Mouse (Mus musculus) thymus, postnatal 36 days (tissue): ENCODE data around the gene Rbmxl1.
"Not testable (repeated sequence)": the region's sequence is repeated elsewhere in the genome, so short reads cannot be mapped to it uniquely, and the experiment has no call there.

Experiments used
- DNase-seq, 2 experiments: peaks; one replicate each; pipeline ENCODE4 v3.0.0; 2022; ENCODE audit warnings: mixed read lengths in 2 of 2

The Rbmxl1 gene

GRCm38 (mm10) chr8:78508719-78509272 is at the start of gene Rbmxl1:
Gene Rbmxl1 (minus strand): TSS chr8:78508898.
- peak; percentile 88 to 90 for DNase-seq

GRCm38 (mm10) chr8:78556773-78557434 is 48.2 kb upstream of the Rbmxl1 start:
- DNase-seq = no peak

- no peak for DNase-seq
These were observed 47.1 kb upstream of the Rbmxl1 start for GRCm38 (mm10) chr8:78555817-78556216.

GRCm38 (mm10) chr8:78550752-78551134 is 42.0 kb upstream of the Rbmxl1 start:
- DNase-seq = no peak

GRCm38 (mm10) chr8:78549971-78550751 is 41.5 kb upstream of the Rbmxl1 start:
- no peak for DNase-seq

GRCm38 (mm10) chr8:78545153-78545817 is 36.6 kb upstream of the Rbmxl1 start:
- not testable (repeated sequence) for DNase-seq

- DNase-seq = no peak
These were observed 35.8 kb upstream of the Rbmxl1 start for GRCm38 (mm10) chr8:78544545-78544944.

GRCm38 (mm10) chr8:78543621-78544020 is 34.9 kb upstream of the Rbmxl1 start:
- no peak for DNase-seq

- not testable (repeated sequence) for DNase-seq
These were observed 34.0 kb upstream of the Rbmxl1 start for GRCm38 (mm10) chr8:78542670-78543069.

GRCm38 (mm10) chr8:78537795-78538194 is 29.1 kb upstream of the Rbmxl1 start:
- DNase-seq = no peak

- no peak for DNase-seq
These were observed 28.0 kb upstream of the Rbmxl1 start for GRCm38 (mm10) chr8:78536716-78537115.

GRCm38 (mm10) chr8:78533981-78534380 is 25.3 kb upstream of the Rbmxl1 start:
- no peak for DNase-seq

GRCm38 (mm10) chr8:78515132-78515531 is 6.4 kb upstream of the Rbmxl1 start:
- no peak for DNase-seq

GRCm38 (mm10) chr8:78514706-78515105 is 6.0 kb upstream of the Rbmxl1 start:
- no peak for DNase-seq

- DNase-seq = no peak
These were observed 4.4 kb upstream of the Rbmxl1 start for GRCm38 (mm10) chr8:78513106-78513505.

GRCm38 (mm10) chr8:78510926-78511325 is 2.2 kb upstream of the Rbmxl1 start:
- no peak for DNase-seq

GRCm38 (mm10) chr8:78510094-78510493 is 1.4 kb upstream of the Rbmxl1 start:
- DNase-seq = peak in 1 of 2 experiments; percentile 8

- DNase-seq = peak; percentile 84 to 86
These were observed 754 bp upstream of the Rbmxl1 start, which contains the start of gene Slc10a7 for GRCm38 (mm10) chr8:78509273-78510031. Gene Slc10a7 (plus strand): TSS chr8:78509346.

GRCm38 (mm10) chr8:78507979-78508718 is 549 bp downstream of the Rbmxl1 start:
- peak; percentile 60 to 63 for DNase-seq

- no peak for DNase-seq
These were observed 6.0 kb downstream of the Rbmxl1 start for GRCm38 (mm10) chr8:78502706-78503105.

- not testable (repeated sequence) for DNase-seq
These were observed 12.4 kb downstream of the Rbmxl1 start for GRCm38 (mm10) chr8:78496273-78496672.

GRCm38 (mm10) chr8:78493031-78493430 is 15.7 kb downstream of the Rbmxl1 start:
- no peak for DNase-seq
